Mouse (Mus musculus) brain, embryonic 14.5 days (tissue): ENCODE measurements around the gene Rnf31.

Experiments used
- CTCF ChIP-seq: fragments of 200-500 bp; IDR thresholded peaks from 2 replicates; pipeline ENCODE4 v1.5.1; 2012; ENCODE audit warnings: inconsistent platforms, mild to moderate bottlenecking, moderate library complexity, borderline replicate concordance; ENCODE audit not compliant: insufficient read depth, insufficient read length; ENCODE audit errors: extremely low read depth
- POLR2A ChIP-seq: fragments of 200-500 bp; IDR thresholded peaks from 2 replicates; pipeline ENCODE4 v1.6.1; 2012; ENCODE audit warnings: mild to moderate bottlenecking, inconsistent platforms, borderline replicate concordance; ENCODE audit not compliant: poor library complexity, insufficient read depth, insufficient read length, severe bottlenecking; ENCODE audit errors: extremely low read depth

- TF ChIP-seq POLR2A (peak; percentile 52; the same call in 1 of the 2 replicates), CTCF (no peak)
Observed at GRCm38 (mm10) chr14:55643060-55643907, 51.8 kb downstream of the Rnf31 start, which contains the start of gene Tm9sf1.
